Mouse (Mus musculus): ENCODE measurements at regions not wholly inside any gene's neighbourhood (a gene's known extent, or its start where the extent isn't known, plus 50 kb on each side); places are given as distances from the start of the nearest gene placed in this dataset.

GRCm38 (mm10) chr3:9884691-9885354 lies 203.1 kb upstream of the Gm9833 start:
- DNase-seq (ENCODE audit: low spot score in 2 of 2): no peak

GRCm38 (mm10) chr3:9885565-9885964 lies 202.3 kb upstream of the Gm9833 start:
- DNase-seq (ENCODE audit: low spot score in 2 of 2): no peak

DNA sequence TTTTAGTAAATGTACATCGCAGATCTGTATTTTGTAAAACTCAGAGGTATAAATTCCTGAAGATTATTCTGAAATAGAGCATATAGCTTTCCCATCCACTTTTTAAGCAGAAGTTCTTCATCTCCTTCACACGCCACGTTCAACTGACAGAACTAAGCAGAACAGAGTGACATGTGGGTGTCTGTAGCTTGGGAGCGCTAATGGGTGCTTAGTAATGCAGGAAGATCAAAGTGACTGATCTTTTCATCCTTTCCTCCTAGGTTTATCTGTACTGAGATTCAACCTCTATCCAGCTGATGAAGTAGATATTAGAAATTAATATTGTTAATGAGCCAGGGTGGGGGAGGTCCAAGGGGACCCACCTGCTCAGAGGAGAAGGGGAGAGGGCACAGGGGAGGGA lies 201.8 kb upstream of the Gm9833 start:
- no peak for DNase-seq (ENCODE audit: low spot score in 2 of 2)

DNA sequence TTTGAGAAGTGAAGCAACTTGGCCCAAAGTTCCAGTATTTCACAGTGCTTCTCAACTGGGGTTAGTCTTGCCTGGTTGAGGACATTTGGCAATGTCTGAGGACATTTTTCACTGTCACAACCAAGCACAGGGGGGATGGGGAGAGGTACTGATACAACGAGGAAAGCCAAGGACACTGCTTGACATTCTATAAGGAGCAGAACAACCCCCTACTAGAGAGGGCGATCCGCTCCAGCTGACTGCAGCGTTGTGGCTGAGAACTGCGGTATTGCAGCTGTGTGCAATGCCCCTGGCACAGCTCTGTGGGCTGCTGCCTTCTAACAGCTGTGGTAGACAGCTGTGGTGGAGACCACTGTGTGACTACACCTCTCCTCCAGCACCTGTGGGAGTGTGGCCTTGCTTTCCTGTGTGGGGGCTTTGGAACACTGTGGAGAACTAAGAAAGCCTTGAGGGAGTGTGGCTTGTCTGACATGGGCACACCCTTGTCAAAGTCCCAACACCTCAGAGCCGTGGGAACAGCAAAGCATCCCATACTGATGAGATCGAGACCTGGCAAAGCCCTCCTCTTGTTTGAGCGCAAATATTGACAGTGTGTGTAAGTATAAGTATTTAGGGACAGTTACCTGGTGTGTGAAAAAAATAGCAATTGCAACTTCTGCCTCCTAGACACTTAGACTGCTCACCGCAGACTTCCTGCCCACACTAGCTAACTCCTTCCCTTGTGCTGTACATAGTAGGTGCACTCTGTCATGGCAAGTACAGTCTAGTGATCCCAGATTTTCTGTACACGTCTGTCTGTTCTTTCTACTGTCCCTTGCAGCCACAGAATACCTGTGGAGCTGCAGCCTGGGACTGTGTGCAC lies 200.9 kb upstream of the Gm9833 start:
- peak in 1 of 2 experiments; percentile 66 for DNase-seq (ENCODE audit: low spot score in 2 of 2)

GRCm38 (mm10) chr3:9887627-9887994 lies 200.3 kb upstream of the Gm9833 start:
- no peak for DNase-seq (ENCODE audit: low spot score in 2 of 2)

- DNase-seq (ENCODE audit: low spot score in 2 of 2): no peak
Measured at GRCm38 (mm10) chr3:9888051-9888450, 199.9 kb upstream of the Gm9833 start.

DNA sequence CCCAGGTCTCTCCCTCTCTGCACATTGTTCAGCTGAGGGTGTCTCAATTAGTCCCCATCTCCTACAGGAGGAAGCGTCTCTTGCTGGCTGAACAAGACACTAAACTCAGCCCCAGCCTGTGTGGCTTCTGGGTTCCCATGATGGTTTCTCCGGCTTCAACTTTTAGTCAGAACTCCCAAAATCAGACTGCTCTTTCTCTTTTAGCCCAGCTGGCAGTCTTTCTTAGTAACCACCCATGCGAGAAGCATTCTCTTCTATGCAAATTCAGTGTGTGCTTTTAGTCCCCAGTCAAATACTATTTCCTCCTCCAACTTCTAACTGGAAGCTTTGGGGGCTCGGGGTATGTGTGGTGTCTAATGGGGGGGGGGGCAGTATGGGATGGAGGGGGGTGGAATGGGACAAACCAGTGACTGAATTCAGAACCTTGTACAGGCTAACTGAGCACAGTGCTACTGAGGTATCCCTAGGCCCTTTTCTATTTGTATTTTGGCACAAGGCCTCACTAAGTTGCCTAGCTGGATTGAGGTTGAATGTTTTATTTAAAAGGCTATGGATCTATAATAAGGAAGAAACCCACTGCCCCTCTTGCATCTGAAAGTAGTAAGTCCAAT lies 194.9 kb upstream of the Gm9833 start:
- DNase-seq (ENCODE audit: low spot score in 2 of 2): no peak

DNA sequence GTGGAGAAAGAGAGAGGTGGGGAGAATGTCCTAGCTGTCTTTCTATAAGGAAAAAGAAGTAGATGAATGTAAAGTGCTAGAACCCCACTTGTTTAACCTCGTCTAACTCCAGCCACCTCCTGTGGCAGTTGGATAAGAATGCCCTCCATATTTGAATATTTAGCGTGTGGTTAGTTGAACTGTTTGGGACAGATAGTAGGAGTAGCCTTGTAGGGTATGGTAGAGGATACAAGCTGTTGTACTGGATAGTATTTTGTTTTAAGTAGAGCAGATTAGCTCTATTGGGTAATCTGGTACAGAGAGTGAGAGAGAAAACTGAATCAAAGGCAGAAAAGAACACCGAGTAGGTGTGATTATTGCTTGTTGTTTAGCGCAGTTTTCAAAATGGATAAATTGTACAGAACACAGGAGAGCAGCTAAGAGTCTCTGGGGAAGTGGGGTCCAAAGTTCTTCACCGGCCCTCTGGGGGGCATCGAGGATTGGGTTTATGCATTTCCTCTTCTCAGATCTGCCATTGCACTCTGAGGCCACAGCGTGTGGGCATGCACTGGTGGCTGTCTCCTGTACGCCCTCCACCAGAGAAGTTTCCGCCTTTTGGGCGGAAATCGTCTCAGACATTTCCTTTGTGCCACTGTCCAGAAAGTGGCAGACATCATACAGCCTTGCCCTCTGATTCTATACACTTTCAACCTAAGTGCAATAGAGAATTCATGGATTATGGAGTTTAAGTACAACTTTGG lies 192.3 kb upstream of the Gm9833 start:
- DNase-seq (ENCODE audit: low spot score in 2 of 2): peak in 1 of 2 experiments; percentile 49

DNA sequence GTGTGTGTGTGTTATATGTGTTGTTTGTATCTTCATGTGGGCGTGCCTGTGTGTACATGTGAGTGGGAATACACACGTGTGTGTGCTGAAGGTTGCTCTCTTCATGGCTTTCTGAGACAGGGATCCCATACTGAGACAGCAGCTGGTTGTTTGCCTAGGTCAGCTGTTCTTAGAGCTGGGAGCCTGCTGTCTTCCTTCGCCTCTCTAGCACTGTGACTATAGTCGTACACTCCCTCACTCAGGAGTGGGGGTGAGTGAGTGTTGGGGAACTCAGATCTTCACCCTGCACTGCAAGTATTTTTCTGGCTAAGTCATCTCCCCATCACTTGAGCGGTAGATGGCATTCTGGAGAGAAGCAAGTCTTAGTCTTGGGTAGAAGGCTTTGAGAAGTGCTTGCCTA lies 191.6 kb upstream of the Gm9833 start:
- DNase-seq (ENCODE audit: low spot score in 2 of 2): no peak

GRCm38 (mm10) chr3:9901663-9902062 lies 186.2 kb upstream of the Gm9833 start:
- no peak for DNase-seq (ENCODE audit: low spot score in 2 of 2)

- no peak for DNase-seq (ENCODE audit: low spot score in 2 of 2)
Measured at GRCm38 (mm10) chr3:9913357-9913756, 174.6 kb upstream of the Gm9833 start.

DNA sequence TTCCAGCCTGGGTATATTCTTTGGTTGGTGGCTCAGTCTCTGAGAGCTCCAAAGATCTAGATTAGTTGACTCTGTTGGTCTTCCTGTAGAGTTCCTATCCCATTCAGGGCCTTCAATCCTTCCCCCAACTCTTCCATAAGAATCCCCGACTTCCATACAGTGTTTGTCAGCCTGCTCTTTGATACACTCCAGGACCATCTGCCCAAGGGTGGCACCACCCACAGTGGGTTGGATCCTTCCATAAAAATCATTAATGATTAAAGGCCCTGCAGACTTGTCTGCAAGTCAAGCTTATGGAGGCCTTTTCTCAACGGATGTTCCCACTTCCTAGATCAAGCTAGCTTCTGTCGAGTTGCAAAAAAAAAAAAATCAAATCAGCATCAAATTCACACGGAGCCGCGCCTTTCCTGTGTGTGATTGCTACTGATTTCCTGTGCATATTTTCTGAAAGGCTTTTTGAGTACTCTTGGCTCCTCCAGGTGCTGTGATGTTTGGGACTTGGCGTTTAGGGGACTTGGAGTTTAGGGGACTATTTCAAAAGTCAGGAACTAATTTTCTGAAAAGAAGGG lies 171.3 kb upstream of the Gm9833 start:
- DNase-seq (ENCODE audit: low spot score in 2 of 2): no peak

DNA sequence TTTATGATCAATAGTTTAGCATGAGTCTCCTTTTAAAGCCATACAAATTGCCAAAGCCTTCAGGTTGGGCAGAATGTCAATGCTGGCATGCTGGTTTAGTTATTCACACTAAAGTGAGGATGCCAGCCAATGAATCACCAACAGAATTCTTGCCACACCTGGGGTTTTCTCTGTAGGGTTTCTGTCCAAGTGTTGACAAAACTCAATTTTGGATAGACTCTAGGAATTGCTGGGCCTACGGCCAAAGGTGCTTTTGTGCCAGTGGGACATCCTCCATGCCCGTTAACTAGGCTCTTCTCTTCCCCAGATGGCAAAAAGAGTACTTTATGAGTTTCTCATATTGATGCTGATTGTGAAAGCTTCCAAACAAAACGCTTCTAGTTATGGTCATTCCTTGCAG lies 167.6 kb upstream of the Gm9833 start:
- no peak for DNase-seq (ENCODE audit: low spot score in 2 of 2)

DNA sequence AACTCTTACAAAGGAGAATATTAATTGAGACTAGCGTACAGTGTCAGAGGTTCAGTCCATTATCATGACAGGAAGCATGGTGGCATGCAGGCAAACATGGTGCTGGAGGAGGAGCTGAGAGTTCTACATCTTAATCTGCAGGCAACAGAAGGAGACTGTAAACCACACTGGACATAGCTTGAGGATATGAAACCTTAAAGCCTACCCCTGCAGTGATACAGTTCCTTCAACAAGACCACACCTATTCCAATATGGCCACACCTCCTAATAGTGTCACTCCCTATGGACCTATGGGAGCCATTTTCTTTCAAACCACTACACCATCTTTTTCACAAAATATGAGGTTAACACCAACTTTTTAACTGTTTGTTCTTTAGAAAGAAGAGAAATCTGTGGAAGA lies 166.2 kb upstream of the Gm9833 start:
- no peak for DNase-seq (ENCODE audit: low spot score in 2 of 2)

- DNase-seq (ENCODE audit: low spot score in 2 of 2): no peak
Measured at GRCm38 (mm10) chr3:9922541-9923046, 165.3 kb upstream of the Gm9833 start.

DNA sequence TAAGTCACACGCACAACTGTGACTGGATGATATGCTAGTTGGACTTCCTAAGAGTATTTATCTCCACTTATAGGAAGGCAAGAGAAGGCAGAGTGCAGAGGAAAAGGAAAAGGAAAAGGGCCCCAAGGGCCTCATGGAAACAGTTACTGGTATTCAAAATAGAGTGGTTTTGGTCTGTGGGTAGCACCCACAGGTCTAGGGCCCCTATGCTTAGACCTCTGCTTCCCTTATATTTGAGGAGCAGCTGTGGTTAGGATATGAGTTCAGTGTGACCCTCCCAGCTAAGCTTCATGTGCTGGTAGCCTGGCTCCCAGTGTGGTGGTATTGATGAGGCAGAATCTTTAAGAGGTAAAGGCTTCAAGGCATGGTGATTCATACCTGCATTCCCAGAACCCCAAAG lies 163.3 kb upstream of the Gm9833 start:
- no peak for DNase-seq (ENCODE audit: low spot score in 2 of 2)

DNA sequence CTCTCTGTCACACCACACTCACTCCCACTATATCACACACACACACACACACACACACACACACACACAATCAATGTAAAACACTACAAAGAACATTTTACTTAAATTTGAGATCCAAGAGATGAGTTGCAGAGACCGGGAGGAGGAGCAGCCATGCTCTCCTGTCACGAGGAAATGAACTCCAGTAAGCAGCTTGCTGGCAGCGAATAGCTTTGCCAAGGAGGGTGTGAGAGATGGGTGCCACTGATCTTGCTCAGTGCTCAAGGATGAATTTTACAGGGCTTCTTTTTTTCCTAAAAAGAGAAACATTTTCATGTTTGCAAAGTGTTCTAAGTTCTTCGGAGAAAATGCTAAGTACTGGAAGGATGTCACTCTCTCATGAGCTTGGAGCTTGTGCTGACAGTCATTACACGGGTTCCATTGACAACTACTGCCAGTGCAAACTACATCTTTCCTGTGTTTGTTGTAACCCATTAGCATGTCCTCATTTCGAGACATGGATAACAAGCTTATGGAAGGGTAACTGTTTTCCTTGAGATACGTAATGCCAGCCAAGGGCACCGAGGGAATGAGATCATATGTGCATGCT lies 151.0 kb upstream of the Gm9833 start:
- no peak for DNase-seq (ENCODE audit: low spot score in 2 of 2)

DNA sequence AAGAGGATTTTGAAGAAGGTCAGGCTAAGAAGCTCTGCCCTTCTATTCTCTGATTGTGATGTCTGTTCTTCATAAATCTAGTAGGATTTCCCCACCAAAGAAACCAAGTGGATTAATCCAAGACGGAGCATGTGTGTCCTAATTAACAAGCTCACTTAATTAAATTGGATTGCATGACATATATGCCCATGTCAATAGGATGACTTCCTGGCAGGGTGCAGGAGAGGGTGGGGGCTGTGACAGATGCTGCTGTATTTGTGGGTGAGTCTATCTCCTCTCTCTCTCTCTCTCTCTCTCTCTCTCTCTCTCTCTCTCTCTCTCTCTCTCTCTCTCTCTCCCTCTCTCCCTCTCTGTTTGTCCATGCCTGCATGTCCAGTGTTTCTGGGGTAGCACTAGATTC lies 149.3 kb upstream of the Gm9833 start:
- DNase-seq (ENCODE audit: low spot score in 2 of 2): no peak

GRCm38 (mm10) chr3:9942631-9943030 lies 145.3 kb upstream of the Gm9833 start:
- DNase-seq (ENCODE audit: low spot score in 2 of 2): no peak

- DNase-seq (ENCODE audit: low spot score in 2 of 2): peak; percentile 30 to 64
Measured at GRCm38 (mm10) chr3:9947357-9948065, 140.4 kb upstream of the Gm9833 start.

DNA sequence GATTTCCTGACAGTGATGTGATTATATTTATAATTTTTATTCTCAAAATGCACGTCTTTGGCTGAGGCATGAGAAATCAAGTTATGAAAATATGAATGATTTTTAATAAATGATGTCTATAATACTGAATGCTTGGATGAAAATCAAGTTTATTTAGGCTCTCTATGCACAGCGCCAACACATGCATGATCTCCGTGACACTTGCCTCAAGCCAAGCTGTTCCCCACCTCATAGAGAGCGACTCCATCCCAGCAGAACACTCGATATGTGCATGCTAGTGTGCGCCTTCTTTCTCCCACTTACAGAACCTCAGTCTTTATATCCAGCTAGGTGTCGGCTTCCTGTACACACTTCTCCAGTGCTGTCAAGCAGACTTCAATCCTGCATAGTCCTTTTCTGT lies 139.8 kb upstream of the Gm9833 start:
- no peak for DNase-seq (ENCODE audit: low spot score in 2 of 2)

Data from spleen, postnatal 10 days (tissue).